Mouse (Mus musculus) limb, embryonic 14.5 days (tissue): ENCODE measurements around the gene Sumf1. TPM values are rescaled to one million over a fixed set of nuclear protein-coding genes. Genes with fewer than 3 reads are reported as not detected.

Source experiments
- ATAC-seq: fragments of 200-750 bp; cut with Nextera tagmentation; 2 replicates; pipeline ENCODE4 v1.8.0; 2017; ENCODE audit warnings: low read depth, moderate number of reproducible peaks, moderate TSS enrichment; ENCODE audit not compliant: low FRiP score
- DNase-seq: peaks from one replicate; pipeline ENCODE4 v3.0.0-alpha.2; 2015; ENCODE audit warnings: low spot score
- H3K27ac ChIP-seq: fragments of 300-500 bp; sonication (generic); replicated peaks from 2 replicates; pipeline ENCODE4 v1.5.1; 2014; ENCODE audit warnings: low read depth, mild to moderate bottlenecking, low read length, moderate library complexity, mixed read lengths
- H3K27me3 ChIP-seq: fragments of 300-500 bp; sonication (generic); 2 replicates; pipeline ENCODE4 v1.6.1; 2014; ENCODE audit warnings: low read length, mixed read lengths; ENCODE audit not compliant: control insufficient read depth, insufficient read depth
- H3K36me3 ChIP-seq: fragments of 300-500 bp; sonication (generic); 2 replicates; pipeline ENCODE4 v1.6.1; 2014; ENCODE audit warnings: mild to moderate bottlenecking, low read length, moderate library complexity, mixed read lengths; ENCODE audit not compliant: control insufficient read depth, insufficient read depth
- H3K4me1 ChIP-seq: fragments of 300-500 bp; sonication (generic); 2 replicates; pipeline ENCODE4 v1.6.1; 2014; ENCODE audit warnings: antibody characterized with exemption, low read length, mixed read lengths; ENCODE audit not compliant: control insufficient read depth, insufficient read depth
- H3K4me2 ChIP-seq: fragments of 300-500 bp; sonication (generic); replicated peaks from 2 replicates; pipeline ENCODE4 v1.6.1; 2014; ENCODE audit warnings: low read depth, mild to moderate bottlenecking, low read length, moderate library complexity; ENCODE audit not compliant: severe bottlenecking
- H3K4me3 ChIP-seq: fragments of 300-500 bp; sonication (generic); replicated peaks from 2 replicates; pipeline ENCODE4 v1.5.1; 2014; ENCODE audit warnings: low read length
- H3K9ac ChIP-seq: fragments of 300-500 bp; sonication (generic); 2 replicates; pipeline ENCODE4 v1.6.1; 2014; ENCODE audit warnings: mild to moderate bottlenecking, low read depth, low read length, moderate library complexity; ENCODE audit not compliant: severe bottlenecking
- H3K9me3 ChIP-seq: fragments of 300-500 bp; sonication (generic); 2 replicates; pipeline ENCODE4 v1.6.1; 2016; ENCODE audit warnings: low read length; ENCODE audit not compliant: control insufficient read depth
- POLR2A ChIP-seq: fragments of 200-500 bp; IDR thresholded peaks from 2 replicates; pipeline ENCODE4 v1.8.0; 2012; ENCODE audit warnings: inconsistent platforms, mild to moderate bottlenecking, moderate library complexity, borderline replicate concordance; ENCODE audit not compliant: insufficient read depth, insufficient read length; ENCODE audit errors: extremely low read depth
- WGBS: fragments of 180-500 bp; shearing (Covaris S2); extraction: QIAGEN DNeasy Blood & Tissue Kit; methylation state at CpG from one replicate; pipeline ENCODE4 v1.1.7; 2014; 5-methylcytosine and 5-hydroxymethylcytosine counted together
- polyA plus RNA-seq, 2 experiments: library from polyadenylated mRNA; depleted of rRNA in 1 of 2; stranded (reverse) in 1 of 2; unstranded in 1 of 2; fragments of >200 nt; fragmentation: Nextera tagmentation in 1 of 2; extraction: Ambion mirVana in 1 of 2; gene quantifications; 2 replicates each; pipeline versions ENCODE4 v1.2.1 to v1.2.3; 2012 to 2014

Sumf1 gene
- polyA plus RNA-seq, 2 experiments = 18.8 to 26.7 TPM

- DNase-seq (no peak), ATAC-seq (no peak)
- Histone ChIP-seq H3K36me3 (no peaks in the 10 kb centered on the region; the same call in 1 of the 2 replicates), H3K4me3 (no peak overlapping the region), H3K4me2 (no peak overlapping the region), H3K27me3 (no peaks in the 10 kb centered on the region), H3K9me3 (no peaks in the 10 kb centered on the region), H3K9ac (no peak overlapping the region), H3K27ac (no peak overlapping the region), H3K4me1 (no peaks in the 10 kb centered on the region)
- no peak for TF ChIP-seq POLR2A
- 84% methylated on average over 4 of the region's 4 CpGs for WGBS
Observed at GRCm38 (mm10) chr6:108149235-108149634, 36.1 kb downstream of the Sumf1 start.

- Histone ChIP-seq H3K9me3 (no peaks in the 10 kb centered on the region), H3K4me1 (no peaks in the 10 kb centered on the region), H3K4me2 (no peak overlapping the region), H3K36me3 (no peaks in the 10 kb centered on the region; the same call in 1 of the 2 replicates), H3K9ac (no peak overlapping the region), H3K27ac (no peak overlapping the region), H3K27me3 (no peaks in the 10 kb centered on the region), H3K4me3 (no peak overlapping the region)
- ATAC-seq (no peak), DNase-seq (no peak)
- TF ChIP-seq POLR2A = no peak
- 76% methylated on average over 3 of the region's 3 CpGs for WGBS
Observed at GRCm38 (mm10) chr6:108148435-108148834, 36.9 kb downstream of the Sumf1 start.

GRCm38 (mm10) chr6:108146637-108147036 is 38.7 kb downstream of the Sumf1 start:
- no peak for TF ChIP-seq POLR2A
- Histone ChIP-seq H3K36me3 (no peaks in the 10 kb centered on the region; the same call in 1 of the 2 replicates), H3K4me2 (no peak overlapping the region), H3K9ac (no peak overlapping the region), H3K4me3 (no peak overlapping the region), H3K27ac (no peak overlapping the region), H3K27me3 (no peaks in the 10 kb centered on the region), H3K4me1 (no peaks in the 10 kb centered on the region), H3K9me3 (no peaks in the 10 kb centered on the region)
- ATAC-seq (no peak), DNase-seq (no peak)
- WGBS = 92% methylated on average over 4 of the region's 4 CpGs

- no peak for DNase-seq
- H3K36me3 ChIP-seq = no peaks in the 10 kb centered on the region; the same call in 1 of the 2 replicates
- no peak for ATAC-seq
- no peak overlapping the region for H3K4me3 ChIP-seq
- H3K9me3 ChIP-seq = no peaks in the 10 kb centered on the region
- H3K27me3 ChIP-seq = no peaks in the 10 kb centered on the region
- no peak overlapping the region for H3K27ac ChIP-seq
- 76% methylated on average over 7 of the region's 7 CpGs for WGBS
- H3K4me2 ChIP-seq = no peak overlapping the region
- no peak for TF ChIP-seq POLR2A
- H3K4me1 ChIP-seq = no peaks in the 10 kb centered on the region
- H3K9ac ChIP-seq = no peak overlapping the region
Observed at GRCm38 (mm10) chr6:108145941-108146588, 39.3 kb downstream of the Sumf1 start.

- H3K4me2 ChIP-seq = no peak overlapping the region
- DNase-seq = no peak
- no peak overlapping the region for H3K9ac ChIP-seq
- no peak overlapping the region for H3K27ac ChIP-seq
- no peaks in the 10 kb centered on the region; the same call in 1 of the 2 replicates for H3K36me3 ChIP-seq
- 50% methylated on average over 3 of the region's 3 CpGs for WGBS
- ATAC-seq = no peak
- H3K4me1 ChIP-seq = no peaks in the 10 kb centered on the region
- H3K27me3 ChIP-seq = no peaks in the 10 kb centered on the region
- H3K4me3 ChIP-seq = no peak overlapping the region
- no peak for TF ChIP-seq POLR2A
- no peaks in the 10 kb centered on the region for H3K9me3 ChIP-seq
Observed at GRCm38 (mm10) chr6:108145241-108145640, 40.1 kb downstream of the Sumf1 start.
